ENCODE assay signal across 38 mouse cellular contexts in the genomic region with DNA sequence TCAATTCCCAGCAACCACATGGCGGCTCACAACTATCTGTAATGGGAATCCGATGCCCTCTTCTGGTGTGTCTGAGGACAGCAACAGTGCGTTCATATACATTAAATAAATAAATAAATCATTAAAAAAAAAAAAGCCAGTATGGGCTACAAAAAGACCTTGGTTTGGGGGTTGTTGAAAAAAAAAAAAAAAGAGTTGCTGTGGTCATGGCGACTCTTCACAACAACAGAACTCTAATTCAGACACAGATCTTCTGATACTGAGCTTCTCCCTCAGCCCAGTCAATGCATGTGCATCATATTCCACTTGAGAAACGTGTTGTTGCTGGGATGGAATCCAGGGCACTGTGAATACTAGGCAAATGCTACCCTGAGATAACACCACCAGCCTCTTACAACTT. TPM values are rescaled to one million over a fixed set of nuclear protein-coding genes. Genes with fewer than 3 reads are reported as not detected.
"Had no signal": no experiment of that assay in that cellular context is flagged by ENCODE, and none has a peak within 500 bp of the region (broad histone marks: within the 10 kb centered on the region; RNA-seq: fewer than 3 reads in every experiment).

No protein-coding gene starts in this region.

- H3K27ac ChIP-seq: gastrocnemius, adult 2 months; heart, embryonic 13.5 days; heart, embryonic 15.5 days; hindbrain, embryonic 13.5 days; hindbrain, embryonic 15.5 days; hindbrain, postnatal 0 days; kidney, embryonic 15.5 days; kidney, postnatal 0 days; limb, embryonic 13.5 days; limb, embryonic 15.5 days; liver, embryonic 12.5 days; liver, embryonic 14.5 days had no signal

- H3K4me3 ChIP-seq: gastrocnemius, adult 2 months; heart, embryonic 13.5 days; heart, embryonic 15.5 days; hindbrain, embryonic 13.5 days; hindbrain, embryonic 15.5 days; kidney, embryonic 15.5 days; limb, embryonic 13.5 days; limb, embryonic 15.5 days; liver, embryonic 12.5 days had no signal

- H3K9me3 ChIP-seq: heart, embryonic 13.5 days; heart, embryonic 15.5 days; hindbrain, embryonic 13.5 days; hindbrain, embryonic 15.5 days; kidney, embryonic 15.5 days; limb, embryonic 13.5 days; limb, embryonic 15.5 days; liver, embryonic 12.5 days had no signal

- H3K9ac ChIP-seq: heart, embryonic 13.5 days; heart, embryonic 15.5 days; hindbrain, embryonic 13.5 days; hindbrain, embryonic 15.5 days; kidney, embryonic 15.5 days; limb, embryonic 13.5 days; limb, embryonic 15.5 days; liver, embryonic 12.5 days; liver, embryonic 14.5 days had no signal

- H3K4me2 ChIP-seq: heart, embryonic 11.5 days; heart, embryonic 13.5 days; heart, embryonic 15.5 days; hindbrain, embryonic 13.5 days; hindbrain, embryonic 15.5 days; kidney, embryonic 15.5 days; limb, embryonic 13.5 days; limb, embryonic 15.5 days; liver, embryonic 12.5 days had no signal

- H3K4me1 ChIP-seq: heart, embryonic 13.5 days; heart, embryonic 15.5 days; hindbrain, embryonic 13.5 days; hindbrain, embryonic 15.5 days; kidney, embryonic 15.5 days; limb, embryonic 13.5 days; limb, embryonic 15.5 days; liver, embryonic 12.5 days had no signal

- H3K27me3 ChIP-seq: heart, embryonic 13.5 days; heart, embryonic 15.5 days; hindbrain, embryonic 13.5 days; hindbrain, embryonic 15.5 days; kidney, embryonic 15.5 days; limb, embryonic 13.5 days; limb, embryonic 15.5 days; liver, embryonic 12.5 days had no signal

- DNase-seq: gastrocnemius, adult 2 months; gastrocnemius, postnatal 10 days; gastrocnemius, postnatal 25 days; heart, adult 18-20 months; heart, postnatal 14 days; heart, postnatal 36 days; kidney, adult 11 months; kidney, adult 2 months; kidney, adult 9 months; kidney, postnatal 14 days; kidney, postnatal 36 days; layer of hippocampus, adult 9-11 months; layer of hippocampus, postnatal 36 days; left cerebral cortex, postnatal 4 days had no signal

RNA-seq across cellular contexts. Expression of a gene that starts 49.1 kb away (rescaled TPM):
- total RNA-seq: gastrocnemius, adult 2 months; gastrocnemius, postnatal 10 days; granulocyte monocyte progenitor cell, adult 5-6 weeks; heart, adult 18-20 months; heart, postnatal 14 days; heart, postnatal 36 days; hematopoietic stem cell, adult 5-6 weeks; hindbrain, postnatal 0 days; layer of hippocampus, adult 8-10 months; layer of hippocampus, postnatal 14 days; layer of hippocampus, postnatal 36 days; left cerebral cortex, adult 18-20 months; left cerebral cortex, adult 8-10 months; left cerebral cortex, postnatal 10 days; left cerebral cortex, postnatal 25 days; left cerebral cortex, postnatal 4 days; liver, adult 2 months had no signal
- polyA plus RNA-seq: heart, postnatal 0 days; kidney, adult 2 months; large intestine, adult 2 months; limb, embryonic 11.5 days; liver, adult 2 months; liver, embryonic 12.5 days; liver, embryonic 14.5 days had no signal
